Mouse (Mus musculus): ENCODE data around the gene RPS10-NUDT3. TPM values are rescaled to one million over a fixed set of nuclear protein-coding genes. Genes with fewer than 3 reads are reported as not detected.
"Not testable (repeated sequence)": the region's sequence is repeated elsewhere in the genome, so short reads cannot be mapped to it uniquely, and the experiment has no call there.

RPS10-NUDT3 gene
- total RNA-seq, 4 experiments from 2014 or later: 0.98 TPM; not detected in 3

- DNase-seq (ENCODE audit: low spot score): no peak
These were observed 7.6 kb upstream of the RPS10-NUDT3 start for GRCm38 (mm10) chr17:27642491-27643062.

- not testable (repeated sequence) for DNase-seq (ENCODE audit: low spot score)
These were observed 4.8 kb upstream of the RPS10-NUDT3 start for GRCm38 (mm10) chr17:27639851-27640250.

- DNase-seq (ENCODE audit: low spot score): no peak
These were observed 3.9 kb upstream of the RPS10-NUDT3 start for GRCm38 (mm10) chr17:27638921-27639332.

- no peak for DNase-seq (ENCODE audit: low spot score)
These were observed 2.3 kb upstream of the RPS10-NUDT3 start for GRCm38 (mm10) chr17:27637333-27637732.

- no peak for DNase-seq (ENCODE audit: low spot score)
These were observed 1.4 kb upstream of the RPS10-NUDT3 start, which contains the start of gene Rps10 for GRCm38 (mm10) chr17:27636132-27637020. TSS of gene Rps10 (minus strand) at chr17:27636669.

- not testable (repeated sequence) for DNase-seq (ENCODE audit: low spot score)
These were observed 517 bp upstream of the RPS10-NUDT3 start for GRCm38 (mm10) chr17:27635575-27635903.

- DNase-seq (ENCODE audit: low spot score): peak; percentile 81
These were observed 5.6 kb downstream of the RPS10-NUDT3 start for GRCm38 (mm10) chr17:27629249-27630020.

- DNase-seq (ENCODE audit: low spot score): no peak
These were observed 6.6 kb downstream of the RPS10-NUDT3 start for GRCm38 (mm10) chr17:27628376-27628775.

GRCm38 (mm10) chr17:27627451-27627850 is 7.6 kb downstream of the RPS10-NUDT3 start:
- DNase-seq (ENCODE audit: low spot score): no peak

- no peak for DNase-seq (ENCODE audit: low spot score)
These were observed 8.3 kb downstream of the RPS10-NUDT3 start for GRCm38 (mm10) chr17:27626681-27627080.

- DNase-seq (ENCODE audit: low spot score): no peak
These were observed 9.4 kb downstream of the RPS10-NUDT3 start for GRCm38 (mm10) chr17:27625455-27626251.

- DNase-seq (ENCODE audit: low spot score): peak; percentile 85
These were observed 11.4 kb downstream of the RPS10-NUDT3 start, which contains the start of gene Nudt3 for GRCm38 (mm10) chr17:27623360-27624326. TSS of gene Nudt3 (minus strand) at chr17:27623495.

GRCm38 (mm10) chr17:27622611-27623359 is 12.2 kb downstream of the RPS10-NUDT3 start:
- DNase-seq (ENCODE audit: low spot score): no peak

GRCm38 (mm10) chr17:27621705-27622531 is 13.1 kb downstream of the RPS10-NUDT3 start:
- DNase-seq (ENCODE audit: low spot score): no peak

GRCm38 (mm10) chr17:27621161-27621560 is 13.9 kb downstream of the RPS10-NUDT3 start:
- no peak for DNase-seq (ENCODE audit: low spot score)

GRCm38 (mm10) chr17:27615388-27615787 is 19.6 kb downstream of the RPS10-NUDT3 start:
- no peak for DNase-seq (ENCODE audit: low spot score)

GRCm38 (mm10) chr17:27613016-27613415 is 22.0 kb downstream of the RPS10-NUDT3 start:
- no peak for DNase-seq (ENCODE audit: low spot score)

- DNase-seq (ENCODE audit: low spot score): no peak
These were observed 23.0 kb downstream of the RPS10-NUDT3 start for GRCm38 (mm10) chr17:27611994-27612393.
